Mouse (Mus musculus) hindbrain, embryonic 16.5 days (tissue): Measurements from ENCODE around the gene Med25. TPM values are rescaled to one million over a fixed set of nuclear protein-coding genes. Genes with fewer than 3 reads are reported as not detected.

Source experiments
- ATAC-seq: fragments of 200-750 bp; cut with Nextera tagmentation; 2 replicates; pipeline ENCODE4 v1.8.0; 2017; ENCODE audit warnings: moderate TSS enrichment, moderate library complexity
- H3K27ac ChIP-seq: fragments of 300-500 bp; sonication (generic); 2 replicates; pipeline ENCODE4 v1.5.1; 2014; ENCODE audit warnings: low read depth, mild to moderate bottlenecking, control low read depth, low read length, moderate library complexity
- H3K27me3 ChIP-seq: fragments of 300-500 bp; sonication (generic); replicated peaks from 2 replicates; pipeline ENCODE4 v1.6.1; 2014; ENCODE audit warnings: low read length; ENCODE audit not compliant: control insufficient read depth, insufficient read depth
- H3K36me3 ChIP-seq: fragments of 300-500 bp; sonication (generic); 2 replicates; pipeline ENCODE4 v1.6.1; 2014; ENCODE audit warnings: mild to moderate bottlenecking, low read length, moderate library complexity, mixed read lengths; ENCODE audit not compliant: control insufficient read depth, insufficient read depth
- H3K4me1 ChIP-seq: fragments of 300-500 bp; sonication (generic); 2 replicates; pipeline ENCODE4 v1.6.1; 2014; ENCODE audit warnings: low read depth, low read length; ENCODE audit not compliant: control insufficient read depth, insufficient read depth
- H3K4me2 ChIP-seq: fragments of 300-500 bp; sonication (generic); 2 replicates; pipeline ENCODE4 v1.6.1; 2014; ENCODE audit warnings: mild to moderate bottlenecking, low read length, control low read depth, moderate library complexity
- H3K4me3 ChIP-seq: fragments of 300-500 bp; sonication (generic); 2 replicates; pipeline ENCODE4 v1.5.1; 2014; ENCODE audit warnings: mild to moderate bottlenecking, low read length, control low read depth, moderate library complexity
- H3K9ac ChIP-seq: fragments of 300-500 bp; sonication (generic); 2 replicates; pipeline ENCODE4 v1.6.1; 2014; ENCODE audit warnings: low read depth, mild to moderate bottlenecking, control low read depth, low read length, moderate library complexity
- H3K9me3 ChIP-seq: fragments of 300-500 bp; sonication (generic); 2 replicates; pipeline ENCODE4 v1.6.1; 2014; ENCODE audit warnings: mild to moderate bottlenecking, low read length, moderate library complexity; ENCODE audit not compliant: control insufficient read depth
- WGBS: fragments of 180-500 bp; shearing (Covaris S2); extraction: QIAGEN DNeasy Blood & Tissue Kit; methylation state at CpG from one replicate; pipeline ENCODE4 v1.1.7; 2014; 5-methylcytosine and 5-hydroxymethylcytosine counted together
- polyA plus RNA-seq: library from polyadenylated mRNA; unstranded; fragments of >200 nt; fragmentation: Nextera tagmentation; extraction: Ambion mirVana; gene quantifications from 2 replicates; pipeline ENCODE4 v1.2.1, GENCODE M21; 2015

Med25 gene
- polyA plus RNA-seq, 1 experiment from 2014 or later: 136 TPM

DNA sequence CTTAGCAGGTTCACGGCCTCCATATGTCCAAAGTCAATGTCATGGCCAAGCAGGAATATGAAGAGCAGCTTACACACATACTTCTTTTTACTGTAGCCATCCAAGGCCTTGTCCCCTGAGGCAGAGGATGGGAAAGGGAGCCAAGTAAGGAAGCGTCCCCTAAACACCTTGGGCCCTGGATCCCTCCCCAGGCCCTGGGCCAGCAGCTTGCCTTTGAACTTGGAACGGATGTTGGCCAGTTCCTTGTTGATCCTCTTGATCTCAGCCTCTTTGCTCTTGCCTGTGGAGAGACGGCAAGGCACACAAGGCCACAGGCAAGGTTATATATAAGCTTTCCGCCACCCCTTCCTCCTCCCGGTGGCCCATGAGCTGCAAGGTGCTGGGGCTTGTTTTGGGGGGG, 23.7 kb upstream of the Med25 start:
- no peaks in the 10 kb centered on the region for H3K9me3 ChIP-seq
- H3K4me1 ChIP-seq: no peaks in the 10 kb centered on the region
- H3K27me3 ChIP-seq: no peaks in the 10 kb centered on the region
- no peak overlapping the region for H3K4me3 ChIP-seq
- H3K4me2 ChIP-seq: no peak overlapping the region
- ATAC-seq: no peak
- no peak overlapping the region for H3K27ac ChIP-seq
- H3K9ac ChIP-seq: no peak overlapping the region
- peaks cover 15% of the 10 kb centered on the region for H3K36me3 ChIP-seq
- 89% methylated on average over 6 of the region's 6 CpGs for WGBS

- peaks cover 21% of the 10 kb centered on the region for H3K36me3 ChIP-seq
- 96% methylated on average over 9 of the region's 9 CpGs for WGBS
- H3K4me2 ChIP-seq: no peak overlapping the region
- no peak for ATAC-seq
- no peak overlapping the region for H3K9ac ChIP-seq
- no peak overlapping the region for H3K27ac ChIP-seq
- no peaks in the 10 kb centered on the region for H3K9me3 ChIP-seq
- H3K4me3 ChIP-seq: no peak overlapping the region
- H3K27me3 ChIP-seq: no peaks in the 10 kb centered on the region
- no peaks in the 10 kb centered on the region for H3K4me1 ChIP-seq
Measured at GRCm38 (mm10) chr7:44915314-44915713, 22.8 kb upstream of the Med25 start.

DNA sequence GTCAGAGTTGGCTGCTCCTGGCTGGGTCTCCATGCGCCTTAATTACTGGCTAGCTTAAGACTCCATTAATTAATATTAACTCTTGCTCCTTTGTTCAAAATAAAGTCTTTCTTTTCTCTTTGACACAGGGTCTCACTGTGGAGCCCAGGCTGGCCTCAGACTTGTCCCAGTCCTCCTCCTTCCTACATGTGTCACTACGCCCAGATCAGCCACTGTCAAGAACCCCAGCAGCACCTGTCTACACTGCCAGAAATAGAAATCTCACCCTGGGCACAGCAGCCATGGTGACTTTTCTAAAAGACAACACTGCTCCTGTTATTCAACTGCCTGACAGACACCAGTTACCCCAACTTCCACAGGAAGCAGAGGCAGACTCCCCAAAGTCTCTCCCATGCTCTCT, 21.9 kb upstream of the Med25 start:
- no peaks in the 10 kb centered on the region for H3K9me3 ChIP-seq
- H3K4me2 ChIP-seq: no peak overlapping the region
- H3K27me3 ChIP-seq: no peaks in the 10 kb centered on the region
- H3K9ac ChIP-seq: no peak overlapping the region
- no peaks in the 10 kb centered on the region for H3K4me1 ChIP-seq
- H3K27ac ChIP-seq: no peak overlapping the region
- ATAC-seq: no peak
- H3K4me3 ChIP-seq: no peak overlapping the region
- H3K36me3 ChIP-seq: peaks cover 23% of the 10 kb centered on the region
- WGBS: 75% methylated on average over 2 of the region's 2 CpGs

GRCm38 (mm10) chr7:44908706-44909476, 16.4 kb upstream of the Med25 start:
- peaks cover 57% of the 10 kb centered on the region for H3K36me3 ChIP-seq
- H3K4me2 ChIP-seq: no peak overlapping the region
- H3K4me3 ChIP-seq: no peak overlapping the region
- H3K9ac ChIP-seq: no peak overlapping the region; the same call in 1 of the 2 replicates
- no peaks in the 10 kb centered on the region for H3K27me3 ChIP-seq
- H3K9me3 ChIP-seq: no peaks in the 10 kb centered on the region
- H3K4me1 ChIP-seq: no peaks in the 10 kb centered on the region
- ATAC-seq: no peak
- WGBS: 93% methylated on average over 15 of the region's 15 CpGs
- no peak overlapping the region for H3K27ac ChIP-seq

GRCm38 (mm10) chr7:44905430-44905829, 12.9 kb upstream of the Med25 start:
- H3K9me3 ChIP-seq: no peaks in the 10 kb centered on the region
- no peak overlapping the region for H3K4me3 ChIP-seq
- WGBS: 86% methylated on average over 20 of the region's 20 CpGs
- H3K27ac ChIP-seq: no peak overlapping the region
- H3K4me1 ChIP-seq: peaks cover 5% of the 10 kb centered on the region
- ATAC-seq: no peak
- H3K27me3 ChIP-seq: no peaks in the 10 kb centered on the region
- H3K4me2 ChIP-seq: no peak overlapping the region
- H3K9ac ChIP-seq: no peak overlapping the region
- peaks cover 58% of the 10 kb centered on the region for H3K36me3 ChIP-seq

DNA sequence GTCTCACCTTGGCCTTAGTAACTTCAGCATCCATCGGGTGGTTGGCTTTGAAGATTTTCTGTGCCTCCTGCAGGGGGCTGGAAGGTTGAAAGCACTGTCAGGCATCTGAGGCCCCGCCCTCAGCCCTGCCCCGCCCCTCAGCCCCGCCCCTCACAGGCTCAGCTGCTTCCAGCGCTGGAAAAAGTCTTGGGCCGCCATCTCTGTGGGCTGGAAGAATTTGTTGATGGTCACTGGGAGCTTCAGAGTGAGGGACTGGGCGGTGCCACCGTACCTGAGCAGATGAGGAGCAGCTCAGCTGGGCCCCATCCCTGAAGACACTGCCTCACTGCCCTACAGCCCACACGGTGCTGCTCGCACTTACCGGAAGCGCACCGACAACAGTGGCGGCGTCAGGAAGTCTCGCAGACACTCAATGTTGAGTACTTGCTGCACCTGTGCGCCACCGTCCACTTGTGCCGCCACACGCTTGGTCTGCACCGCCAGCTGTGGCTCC, 8.8 kb upstream of the Med25 start:
- peaks cover 37% of the 10 kb centered on the region for H3K36me3 ChIP-seq
- WGBS: 18% methylated on average over 21 of the region's 21 CpGs
- H3K4me3 ChIP-seq: no peak overlapping the region
- H3K4me2 ChIP-seq: peak overlapping the region; percentile 46
- H3K27ac ChIP-seq: no peak overlapping the region
- H3K4me1 ChIP-seq: peaks cover 17% of the 10 kb centered on the region
- 0 out of 2 replicates have a peak, but pooled peaks have one; percentile 9 for ATAC-seq
- no peaks in the 10 kb centered on the region for H3K9me3 ChIP-seq
- no peak overlapping the region for H3K9ac ChIP-seq
- H3K27me3 ChIP-seq: no peaks in the 10 kb centered on the region

DNA sequence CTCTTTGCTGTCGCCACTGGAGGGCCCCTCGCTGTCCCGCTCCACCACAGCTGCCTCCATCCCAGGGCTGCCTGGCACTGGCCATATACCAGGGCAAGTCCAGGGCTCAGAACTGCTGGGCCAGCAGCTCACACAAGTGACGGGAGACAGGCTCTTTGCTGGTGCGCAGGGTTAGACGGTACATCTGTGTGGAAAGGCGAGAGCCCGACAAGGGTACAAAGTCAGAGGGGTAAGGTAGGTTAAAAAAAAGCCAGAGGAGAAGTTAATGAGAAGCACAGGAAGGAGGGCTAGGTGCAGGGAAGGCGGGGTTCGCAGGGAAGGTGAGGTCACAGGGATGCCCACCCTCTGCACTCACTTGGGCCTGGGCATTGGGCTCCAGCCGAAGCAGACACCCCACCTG, 8.1 kb upstream of the Med25 start:
- 89% methylated on average over 11 of the region's 11 CpGs for WGBS
- Histone ChIP-seq H3K4me2 (no peak overlapping the region), H3K9me3 (no peaks in the 10 kb centered on the region), H3K9ac (no peak overlapping the region), H3K36me3 (peaks cover 32% of the 10 kb centered on the region), H3K27me3 (no peaks in the 10 kb centered on the region), H3K4me3 (no peak overlapping the region), H3K4me1 (peaks cover 17% of the 10 kb centered on the region), H3K27ac (no peak overlapping the region)
- no peak for ATAC-seq

DNA sequence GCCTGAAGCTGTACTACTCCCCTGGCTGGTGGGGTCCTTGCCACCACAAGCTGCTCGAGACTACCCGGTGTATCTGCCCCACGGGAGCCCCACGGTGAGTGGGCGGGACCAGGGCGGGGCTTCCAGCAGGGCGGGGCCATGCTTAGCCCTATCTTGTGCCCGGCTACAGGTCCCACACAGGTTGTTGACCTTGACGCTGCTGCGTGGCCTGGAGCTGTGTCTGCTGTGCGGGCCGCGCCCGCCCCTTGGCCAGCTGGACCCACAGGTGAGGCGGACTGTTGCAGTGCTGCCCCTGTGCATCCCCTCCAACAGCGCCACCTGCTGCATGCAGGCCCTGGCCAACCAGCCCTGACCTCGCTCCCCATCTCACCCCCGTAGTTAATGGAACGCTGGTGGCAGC, 6.1 kb upstream of the Med25 start:
- peak overlapping the region; percentile 22; the same call in 1 of the 2 replicates for H3K9ac ChIP-seq

GRCm38 (mm10) chr7:44896499-44896898, 4.0 kb upstream of the Med25 start:
- Histone ChIP-seq H3K4me2 (peak overlapping the region; percentile 87), H3K9me3 (no peaks in the 10 kb centered on the region), H3K36me3 (peaks cover 10% of the 10 kb centered on the region), H3K9ac (peak overlapping the region; percentile 84), H3K4me1 (peaks cover 31% of the 10 kb centered on the region), H3K27me3 (no peaks in the 10 kb centered on the region), H3K4me3 (peak overlapping the region; percentile 79), H3K27ac (peak overlapping the region; percentile 92)
- 21% methylated on average over 10 of the region's 10 CpGs for WGBS
- no peak for ATAC-seq

More for the DNA sequence above, 6.1 kb upstream of the Med25 start:
- 29% methylated on average over 19 of the region's 19 CpGs for WGBS
- no peak for ATAC-seq
- Histone ChIP-seq H3K4me1 (peaks cover 23% of the 10 kb centered on the region), H3K27me3 (no peaks in the 10 kb centered on the region), H3K36me3 (peaks cover 13% of the 10 kb centered on the region), H3K9me3 (no peaks in the 10 kb centered on the region), H3K27ac (no peak overlapping the region), H3K4me2 (no peak overlapping the region), H3K4me3 (no peak overlapping the region)
